Mouse (Mus musculus): ENCODE measurements around the gene Bbip1. TPM values are rescaled to one million over a fixed set of nuclear protein-coding genes. Genes with fewer than 3 reads are reported as not detected.
A peak's percentile ranks its signal among the peaks of the same experiment; 100 is the strongest.
"Not testable (repeated sequence)": the region's sequence is repeated elsewhere in the genome, so short reads cannot be mapped to it uniquely, and the experiment has no call there.

Bbip1 gene
- polyA plus RNA-seq, 1 experiment from 2014 or later: 152 TPM

- no peak overlapping the region for H3K4me3 ChIP-seq (ENCODE audit: low read depth, low read length)
- no peaks in the 10 kb centered on the region for H3K9me3 ChIP-seq (replicated peaks; ENCODE audit: control insufficient read depth, low read length, poor library complexity, severe bottlenecking)
- H3K27me3 ChIP-seq (ENCODE audit: control insufficient read depth, insufficient read depth, low read depth, low read length): no peaks in the 10 kb centered on the region
- no peak overlapping the region for H3K9ac ChIP-seq (ENCODE audit: low read depth, low read length)
- no peaks in the 10 kb centered on the region for H3K4me1 ChIP-seq (ENCODE audit: control insufficient read depth, insufficient read depth, low read length)
- 89% methylated on average over 10 of the region's 10 CpGs for WGBS
- no peaks in the 10 kb centered on the region for H3K36me3 ChIP-seq (ENCODE audit: control insufficient read depth, insufficient read depth, low read length)
- H3K4me2 ChIP-seq (ENCODE audit: low read length): no peak overlapping the region
- no peak overlapping the region for H3K27ac ChIP-seq (ENCODE audit: low read length)
- ATAC-seq: no peak
Measured at GRCm38 (mm10) chr19:53964910-53965633, 20.6 kb upstream of the Bbip1 start.

GRCm38 (mm10) chr19:53964347-53964746, 19.9 kb upstream of the Bbip1 start:
- 97% methylated on average over 3 of the region's 3 CpGs for WGBS
- not testable (repeated sequence) for H3K4me2 ChIP-seq (ENCODE audit: low read length); H3K27ac ChIP-seq (ENCODE audit: low read length); H3K27me3 ChIP-seq (ENCODE audit: control insufficient read depth, insufficient read depth, low read depth, low read length); ATAC-seq; H3K36me3 ChIP-seq (ENCODE audit: control insufficient read depth, insufficient read depth, low read length); H3K4me3 ChIP-seq (ENCODE audit: low read depth, low read length); H3K9ac ChIP-seq (ENCODE audit: low read depth, low read length); H3K4me1 ChIP-seq (ENCODE audit: control insufficient read depth, insufficient read depth, low read length); H3K9me3 ChIP-seq (replicated peaks; ENCODE audit: control insufficient read depth, low read length, poor library complexity, severe bottlenecking)

DNA sequence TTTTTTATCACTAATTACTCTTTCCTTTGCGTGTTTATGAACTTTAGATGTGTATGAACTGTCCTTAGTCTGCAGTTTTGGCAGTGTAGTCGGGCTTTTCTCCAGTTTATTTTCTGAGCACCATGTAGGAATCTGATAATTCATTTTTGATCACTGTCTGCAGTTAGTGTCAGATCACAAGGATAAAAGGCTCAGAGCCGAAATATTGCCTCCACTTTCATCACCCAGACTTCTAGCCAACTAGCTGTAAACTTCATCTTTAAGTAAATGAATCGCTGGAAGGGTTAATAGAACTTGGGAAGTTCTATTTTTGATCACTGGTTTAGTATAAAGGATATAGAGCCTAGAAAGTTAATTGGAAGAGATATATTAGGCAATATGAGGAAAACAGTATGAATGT, 18.1 kb upstream of the Bbip1 start:
- no peak overlapping the region for H3K4me2 ChIP-seq (ENCODE audit: low read length)
- H3K27me3 ChIP-seq (ENCODE audit: control insufficient read depth, insufficient read depth, low read depth, low read length): no peaks in the 10 kb centered on the region
- H3K4me1 ChIP-seq (ENCODE audit: control insufficient read depth, insufficient read depth, low read length): no peaks in the 10 kb centered on the region
- 90% methylated on average over 4 of the region's 4 CpGs for WGBS
- no peaks in the 10 kb centered on the region for H3K9me3 ChIP-seq (replicated peaks; ENCODE audit: control insufficient read depth, low read length, poor library complexity, severe bottlenecking)
- no peak overlapping the region for H3K9ac ChIP-seq (ENCODE audit: low read depth, low read length)
- no peak overlapping the region for H3K4me3 ChIP-seq (ENCODE audit: low read depth, low read length)
- no peaks in the 10 kb centered on the region for H3K36me3 ChIP-seq (ENCODE audit: control insufficient read depth, insufficient read depth, low read length)
- no peak overlapping the region for H3K27ac ChIP-seq (ENCODE audit: low read length)
- no peak for ATAC-seq

DNA sequence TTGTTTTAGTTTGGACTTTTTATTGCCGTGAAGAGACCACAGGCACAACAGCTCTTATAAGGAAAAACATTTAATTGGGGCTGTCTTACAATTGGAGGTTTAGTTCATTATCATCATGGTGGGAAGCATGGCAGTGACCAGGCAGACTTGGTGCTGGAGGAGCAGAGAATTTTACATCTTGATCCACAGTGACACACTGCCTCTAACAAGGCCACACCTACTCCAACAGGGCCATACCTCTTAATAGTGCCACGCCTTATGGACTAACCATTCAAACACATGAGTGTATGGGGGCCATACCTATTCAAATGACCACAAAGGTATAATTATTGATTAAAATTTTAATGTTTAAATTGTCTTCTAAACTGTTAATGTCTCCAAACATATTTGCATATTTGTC, 13.1 kb upstream of the Bbip1 start:
- Histone ChIP-seq H3K9ac (ENCODE audit: low read depth, low read length) (no peak overlapping the region), H3K27me3 (ENCODE audit: control insufficient read depth, insufficient read depth, low read depth, low read length) (no peaks in the 10 kb centered on the region), H3K4me2 (ENCODE audit: low read length) (no peak overlapping the region), H3K4me3 (ENCODE audit: low read depth, low read length) (no peak overlapping the region), H3K9me3 (replicated peaks; ENCODE audit: control insufficient read depth, low read length, poor library complexity, severe bottlenecking) (no peaks in the 10 kb centered on the region), H3K4me1 (ENCODE audit: control insufficient read depth, insufficient read depth, low read length) (no peaks in the 10 kb centered on the region), H3K36me3 (ENCODE audit: control insufficient read depth, insufficient read depth, low read length) (no peaks in the 10 kb centered on the region), H3K27ac (ENCODE audit: low read length) (no peak overlapping the region)
- ATAC-seq: no peak
- 94% methylated on average over 2 of the region's 2 CpGs for WGBS

DNA sequence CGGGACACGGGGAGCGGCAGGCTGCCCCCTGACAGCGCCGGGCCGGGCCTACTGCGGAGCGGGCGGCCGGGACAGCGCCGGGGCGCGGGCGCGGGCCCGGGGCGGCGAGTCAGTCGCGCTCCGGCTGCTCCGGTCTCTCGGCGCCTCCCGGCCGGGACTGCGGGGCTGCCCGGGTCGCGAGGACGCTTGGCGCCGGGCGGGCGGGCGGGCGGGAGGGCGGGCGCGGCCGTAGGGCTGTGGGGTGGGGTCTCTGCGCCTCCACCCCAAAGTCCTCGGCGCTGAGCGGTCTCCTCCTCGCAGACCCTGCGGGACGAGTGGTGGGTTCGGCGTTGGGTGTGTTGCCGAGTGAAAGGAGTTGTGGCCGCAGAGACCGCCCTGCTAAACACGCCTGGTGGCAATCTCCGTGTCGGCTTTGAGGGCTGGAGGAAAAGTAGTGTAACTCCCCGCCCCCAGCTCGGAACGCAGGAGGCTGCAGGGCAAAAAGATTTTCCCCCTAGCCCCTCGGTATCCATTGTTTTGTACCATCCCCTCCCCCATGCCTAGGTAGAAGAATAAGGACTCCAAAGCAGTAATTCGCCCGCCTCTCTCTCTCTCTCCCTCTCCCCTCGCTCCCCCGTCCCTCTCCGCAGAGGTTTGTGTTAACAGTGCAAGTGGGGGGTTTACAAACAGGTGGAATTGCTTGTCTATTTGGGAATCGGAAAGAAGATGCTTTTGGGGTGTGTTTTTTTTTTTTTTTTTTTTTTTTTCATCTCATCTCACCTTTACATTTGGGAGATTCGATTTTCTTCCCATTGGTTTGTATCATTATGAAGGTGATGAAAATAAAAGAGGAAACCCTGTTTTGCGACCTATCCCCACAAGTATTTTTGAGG, 980 bp upstream of the Bbip1 start:
- Histone ChIP-seq H3K9me3 (replicated peaks; ENCODE audit: control insufficient read depth, low read length, poor library complexity, severe bottlenecking) (no peaks in the 10 kb centered on the region), H3K4me3 (ENCODE audit: low read depth, low read length) (peak overlapping the region; percentile 94), H3K4me1 (ENCODE audit: control insufficient read depth, insufficient read depth, low read length) (peaks cover 27% of the 10 kb centered on the region), H3K9ac (ENCODE audit: low read depth, low read length) (peak overlapping the region; percentile 92), H3K27ac (ENCODE audit: low read length) (peak overlapping the region; percentile 99), H3K27me3 (ENCODE audit: control insufficient read depth, insufficient read depth, low read depth, low read length) (no peaks in the 10 kb centered on the region), H3K36me3 (ENCODE audit: control insufficient read depth, insufficient read depth, low read length) (no peaks in the 10 kb centered on the region), H3K4me2 (ENCODE audit: low read length) (peak overlapping the region; percentile 77)
- ATAC-seq: peak; percentile 22
- WGBS: under 1% methylated on average over 37 of the region's 69 CpGs

DNA sequence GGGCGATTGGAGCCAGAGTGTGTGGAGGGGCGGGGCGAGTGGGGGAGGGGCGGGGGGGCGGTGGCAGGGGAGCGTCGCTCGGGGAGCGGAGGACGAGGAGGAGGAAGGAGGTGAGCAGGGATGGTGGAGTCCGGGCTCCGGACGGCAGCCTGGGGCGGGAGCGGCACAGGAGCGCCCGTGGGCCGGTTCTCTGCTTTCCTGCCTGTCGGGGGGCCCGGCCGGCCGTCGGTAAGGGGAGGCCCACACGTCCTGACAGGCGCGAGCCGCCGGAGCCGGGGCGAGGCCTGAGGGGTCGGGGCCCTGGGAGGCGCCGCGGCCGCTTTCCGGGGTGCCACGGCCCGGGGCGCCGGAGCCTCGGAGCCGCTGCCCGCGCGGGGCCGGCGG, 351 bp upstream of the Bbip1 start:
- Histone ChIP-seq H3K27ac (ENCODE audit: low read length) (peak overlapping the region; percentile 99), H3K4me3 (ENCODE audit: low read depth, low read length) (peak overlapping the region; percentile 94), H3K4me1 (ENCODE audit: control insufficient read depth, insufficient read depth, low read length) (peaks cover 27% of the 10 kb centered on the region), H3K9me3 (replicated peaks; ENCODE audit: control insufficient read depth, low read length, poor library complexity, severe bottlenecking) (no peaks in the 10 kb centered on the region), H3K36me3 (ENCODE audit: control insufficient read depth, insufficient read depth, low read length) (no peaks in the 10 kb centered on the region), H3K4me2 (ENCODE audit: low read length) (peak overlapping the region; percentile 77; the same call in 1 of the 2 replicates), H3K9ac (ENCODE audit: low read depth, low read length) (peak overlapping the region; percentile 92), H3K27me3 (ENCODE audit: control insufficient read depth, insufficient read depth, low read depth, low read length) (no peaks in the 10 kb centered on the region)
- peak; percentile 73; the same call in 1 of the 2 replicates for ATAC-seq
- WGBS: 0% methylated on average over 25 of the region's 47 CpGs

GRCm38 (mm10) chr19:53942342-53942741, 2.1 kb downstream of the Bbip1 start:
- no peaks in the 10 kb centered on the region for H3K9me3 ChIP-seq (replicated peaks; ENCODE audit: control insufficient read depth, low read length, poor library complexity, severe bottlenecking)
- no peaks in the 10 kb centered on the region for H3K27me3 ChIP-seq (ENCODE audit: control insufficient read depth, insufficient read depth, low read depth, low read length)
- H3K9ac ChIP-seq (ENCODE audit: low read depth, low read length): 0 out of 2 replicates have a peak overlapping the region, but pooled peaks have one; percentile 11
- WGBS: 93% methylated on average over 2 of the region's 2 CpGs
- H3K36me3 ChIP-seq (ENCODE audit: control insufficient read depth, insufficient read depth, low read length): peaks cover 5% of the 10 kb centered on the region; the same call in 1 of the 2 replicates
- H3K4me2 ChIP-seq (ENCODE audit: low read length): peak overlapping the region; percentile 17; the same call in 1 of the 2 replicates
- no peak overlapping the region for H3K4me3 ChIP-seq (ENCODE audit: low read depth, low read length)
- H3K27ac ChIP-seq (ENCODE audit: low read length): no peak overlapping the region
- H3K4me1 ChIP-seq (ENCODE audit: control insufficient read depth, insufficient read depth, low read length): peaks cover 20% of the 10 kb centered on the region
- no peak for ATAC-seq

DNA sequence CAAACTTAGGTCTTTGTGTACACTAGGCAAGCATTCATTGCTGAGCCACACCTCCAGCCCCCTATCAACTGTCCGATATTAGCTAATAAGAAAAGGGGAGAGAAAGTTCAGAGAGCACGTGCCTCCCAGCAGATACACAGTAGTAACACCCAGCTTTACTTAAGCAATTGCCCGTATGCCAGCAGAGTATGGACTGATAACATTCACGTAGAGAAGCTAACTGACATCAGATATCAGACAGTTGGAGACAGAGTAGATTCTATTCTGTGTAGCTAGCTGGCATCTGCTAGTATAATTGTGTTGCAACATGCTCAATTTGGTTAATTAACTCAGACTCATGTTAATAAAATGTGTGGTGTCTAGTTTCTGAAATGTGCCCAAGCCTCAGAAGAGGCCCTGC, 3.3 kb downstream of the Bbip1 start:
- ATAC-seq: no peak
- no peaks in the 10 kb centered on the region for H3K9me3 ChIP-seq (replicated peaks; ENCODE audit: control insufficient read depth, low read length, poor library complexity, severe bottlenecking)
- no peaks in the 10 kb centered on the region for H3K27me3 ChIP-seq (ENCODE audit: control insufficient read depth, insufficient read depth, low read depth, low read length)
- peaks cover 17% of the 10 kb centered on the region for H3K4me1 ChIP-seq (ENCODE audit: control insufficient read depth, insufficient read depth, low read length)
- H3K36me3 ChIP-seq (ENCODE audit: control insufficient read depth, insufficient read depth, low read length): peaks cover 5% of the 10 kb centered on the region; the same call in 1 of the 2 replicates
- no peak overlapping the region for H3K4me2 ChIP-seq (ENCODE audit: low read length)
- 92% methylated on average over 4 of the region's 4 CpGs for WGBS
- H3K27ac ChIP-seq (ENCODE audit: low read length): no peak overlapping the region
- no peak overlapping the region for H3K9ac ChIP-seq (ENCODE audit: low read depth, low read length)
- H3K4me3 ChIP-seq (ENCODE audit: low read depth, low read length): no peak overlapping the region

DNA sequence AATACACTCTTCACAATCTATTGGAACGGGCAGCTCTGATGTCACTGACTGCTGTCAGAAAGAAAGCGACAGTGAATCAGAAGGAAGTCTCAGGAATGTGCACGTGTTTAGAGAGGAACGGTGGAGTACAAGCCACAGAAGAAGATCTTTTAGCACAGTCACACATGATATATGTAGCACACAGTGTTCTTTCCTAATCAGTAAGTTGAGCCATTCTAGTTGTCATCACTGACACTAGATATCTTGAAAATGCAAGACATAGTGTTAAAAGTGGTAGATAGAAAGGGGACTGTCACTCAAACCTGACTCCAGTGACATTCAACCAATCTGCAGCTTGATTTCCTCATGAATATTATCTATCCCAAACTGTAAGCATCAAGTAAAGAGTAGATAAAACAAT, 5.0 kb downstream of the Bbip1 start:
- Histone ChIP-seq H3K9ac (ENCODE audit: low read depth, low read length) (no peak overlapping the region), H3K27me3 (ENCODE audit: control insufficient read depth, insufficient read depth, low read depth, low read length) (no peaks in the 10 kb centered on the region), H3K9me3 (replicated peaks; ENCODE audit: control insufficient read depth, low read length, poor library complexity, severe bottlenecking) (no peaks in the 10 kb centered on the region), H3K4me2 (ENCODE audit: low read length) (no peak overlapping the region), H3K4me3 (ENCODE audit: low read depth, low read length) (no peak overlapping the region), H3K4me1 (ENCODE audit: control insufficient read depth, insufficient read depth, low read length) (peaks cover 14% of the 10 kb centered on the region), H3K36me3 (ENCODE audit: control insufficient read depth, insufficient read depth, low read length) (peaks cover 5% of the 10 kb centered on the region; the same call in 1 of the 2 replicates), H3K27ac (ENCODE audit: low read length) (no peak overlapping the region)
- WGBS: 92% methylated on average over 4 of the region's 4 CpGs
- no peak for ATAC-seq
